Mouse (Mus musculus) kidney, postnatal 0 days (tissue): ENCODE data around the gene Mettl3. TPM values are rescaled to one million over a fixed set of nuclear protein-coding genes. Genes with fewer than 3 reads are reported as not detected.

Experiments
- ATAC-seq: fragments of 200-750 bp; cut with Nextera tagmentation; replicated peaks from 2 replicates; pipeline ENCODE4 v1.8.0; 2017; ENCODE audit warnings: low read depth, moderate number of reproducible peaks, moderate TSS enrichment, moderate library complexity; ENCODE audit not compliant: low FRiP score
- DNase-seq: peaks from one replicate; pipeline ENCODE4 v3.0.0-alpha.2; 2016; ENCODE audit warnings: low spot score
- H3K27ac ChIP-seq: fragments of 300-500 bp; sonication (generic); 2 replicates; pipeline ENCODE4 v1.5.1; 2014; ENCODE audit warnings: mild to moderate bottlenecking
- H3K27me3 ChIP-seq: fragments of 300-500 bp; sonication (generic); 2 replicates; pipeline ENCODE4 v1.6.1; 2014; ENCODE audit warnings: low read length, mixed read lengths; ENCODE audit not compliant: insufficient read depth
- H3K36me3 ChIP-seq: fragments of 300-500 bp; sonication (generic); 2 replicates; pipeline ENCODE4 v1.6.1; 2014; ENCODE audit warnings: low read length, mixed read lengths; ENCODE audit not compliant: insufficient read depth
- H3K4me1 ChIP-seq: fragments of 300-500 bp; sonication (generic); replicated peaks from 2 replicates; pipeline ENCODE4 v1.6.1; 2014; ENCODE audit warnings: antibody characterized with exemption, low read length, mixed read lengths; ENCODE audit not compliant: insufficient read depth
- H3K4me2 ChIP-seq: fragments of 300-500 bp; sonication (generic); 2 replicates; pipeline ENCODE4 v1.6.1; 2014; ENCODE audit warnings: mild to moderate bottlenecking, low read length, moderate library complexity, mixed read lengths
- H3K4me3 ChIP-seq: fragments of 300-500 bp; sonication (generic); replicated peaks from 2 replicates; pipeline ENCODE4 v1.5.1; 2014; ENCODE audit warnings: low read depth, low read length
- H3K9ac ChIP-seq: fragments of 300-500 bp; sonication (generic); 2 replicates; pipeline ENCODE4 v1.6.1; 2014; ENCODE audit warnings: low read depth, low read length
- H3K9me3 ChIP-seq: fragments of 300-500 bp; sonication (generic); replicated peaks from 2 replicates; pipeline ENCODE4 v1.6.1; 2016; ENCODE audit warnings: low read length, inconsistent platforms, mixed read lengths
- CTCF ChIP-seq: IDR thresholded peaks from 2 replicates; pipeline ENCODE4 v1.5.1; 2016; ENCODE audit warnings: antibody characterized with exemption, low read depth, mild to moderate bottlenecking, moderate library complexity
- WGBS: fragments of 180-500 bp; shearing (Covaris S2); extraction: QIAGEN DNeasy Blood & Tissue Kit; methylation state at CpG from one replicate; pipeline ENCODE4 v1.1.7; 2014; 5-methylcytosine and 5-hydroxymethylcytosine counted together
- polyA plus RNA-seq: library from polyadenylated mRNA; unstranded; fragments of >200 nt; fragmentation: Nextera tagmentation; extraction: Ambion mirVana; gene quantifications from 2 replicates; pipeline ENCODE4 v1.2.1, GENCODE M21; 2015

Mettl3 gene
- polyA plus RNA-seq, 1 experiment from 2014 or later, result 24.7 TPM

GRCm38 (mm10) chr14:52278932-52279746 is 25.8 kb downstream of the Mettl3 start, which contains the start of the genes Tox4 and Rab2b:
TSS of gene Tox4 (plus strand) at chr14:52279146.
TSS of gene Rab2b (minus strand) at chr14:52279545.
- TF ChIP-seq CTCF, result peak; percentile 100
- ATAC-seq, result peak; percentile 98
- H3K27me3 ChIP-seq, result no peaks in the 10 kb centered on the region
- H3K4me1 ChIP-seq, result peaks cover 6% of the 10 kb centered on the region; the same call in 1 of the 2 replicates
- H3K4me2 ChIP-seq, result peak within 1 kb of the TSS; percentile 66
- DNase-seq, result peak; percentile 99
- peak within 1 kb of the TSS; percentile 83 for H3K4me3 ChIP-seq
- 0 out of 2 replicates have a peak, but pooled peaks cover 6% of the 10 kb centered on the region for H3K36me3 ChIP-seq
- no peaks in the 10 kb centered on the region for H3K9me3 ChIP-seq
- peak within 1 kb of the TSS; percentile 84 for H3K9ac ChIP-seq
- under 1% methylated on average over 64 of the region's 66 CpGs for WGBS
- peak within 1 kb of the TSS; percentile 92 for H3K27ac ChIP-seq

- Histone ChIP-seq H3K4me2 (no peak overlapping the region), H3K27me3 (no peaks in the 10 kb centered on the region), H3K9me3 (no peaks in the 10 kb centered on the region), H3K4me1 (peaks cover 6% of the 10 kb centered on the region; the same call in 1 of the 2 replicates), H3K4me3 (no peak overlapping the region), H3K9ac (no peak overlapping the region), H3K27ac (no peak overlapping the region), H3K36me3 (0 out of 2 replicates have a peak, but pooled peaks cover 6% of the 10 kb centered on the region)
- TF ChIP-seq CTCF, result no peak
- WGBS, result 94% methylated on average over 4 of the region's 4 CpGs
- ATAC-seq, result no peak
- DNase-seq, result no peak
Observed at GRCm38 (mm10) chr14:52277210-52277609, 27.7 kb downstream of the Mettl3 start.

GRCm38 (mm10) chr14:52272781-52273180 is 32.1 kb downstream of the Mettl3 start:
- WGBS, result 61% methylated on average over 3 of the region's 3 CpGs
- no peaks in the 10 kb centered on the region for H3K9me3 ChIP-seq
- TF ChIP-seq CTCF, result no peak

GRCm38 (mm10) chr14:52257484-52258213 is 47.3 kb downstream of the Mettl3 start, which contains the start of gene Chd8:
TSS of gene Chd8 (minus strand) at chr14:52257780.
- WGBS, result under 1% methylated on average over 54 of the region's 54 CpGs
- Histone ChIP-seq H3K27ac (peak within 1 kb of the TSS; percentile 96), H3K27me3 (no peaks in the 10 kb centered on the region), H3K4me1 (peaks cover 8% of the 10 kb centered on the region; the same call in 1 of the 2 replicates), H3K4me3 (peak within 1 kb of the TSS; percentile 75), H3K36me3 (0 out of 2 replicates have a peak, but pooled peaks cover 3% of the 10 kb centered on the region), H3K9ac (peak within 1 kb of the TSS; percentile 87), H3K4me2 (peak within 1 kb of the TSS; percentile 62), H3K9me3 (no peaks in the 10 kb centered on the region)
- peak; percentile 86 for TF ChIP-seq CTCF
- DNase-seq (peak; percentile 98), ATAC-seq (peak; percentile 100)

More at GRCm38 (mm10) chr14:52272781-52273180, 32.1 kb downstream of the Mettl3 start:
- H3K4me3 ChIP-seq, result no peak overlapping the region
- H3K4me2 ChIP-seq, result no peak overlapping the region
- H3K4me1 ChIP-seq, result no peaks in the 10 kb centered on the region
- ATAC-seq, result no peak; the same call in 1 of the 2 replicates
- no peak overlapping the region for H3K27ac ChIP-seq
- no peak overlapping the region for H3K9ac ChIP-seq
- no peaks in the 10 kb centered on the region for H3K27me3 ChIP-seq
- DNase-seq, result no peak
- 0 out of 2 replicates have a peak, but pooled peaks cover 14% of the 10 kb centered on the region for H3K36me3 ChIP-seq

GRCm38 (mm10) chr14:52256311-52257175 is 48.4 kb downstream of the Mettl3 start:
- Histone ChIP-seq H3K36me3 (no peaks in the 10 kb centered on the region), H3K4me3 (peak overlapping the region; percentile 75), H3K27ac (peak overlapping the region; percentile 96), H3K4me2 (peak overlapping the region; percentile 62), H3K4me1 (peaks cover 8% of the 10 kb centered on the region; the same call in 1 of the 2 replicates), H3K27me3 (no peaks in the 10 kb centered on the region), H3K9me3 (no peaks in the 10 kb centered on the region), H3K9ac (peak overlapping the region; percentile 87)
- no peak for ATAC-seq
- no peak for TF ChIP-seq CTCF
- peak; percentile 46 for DNase-seq
- WGBS, result 8% methylated on average over 18 of the region's 18 CpGs
